Mouse (Mus musculus): ENCODE data around the gene Gm10073.
"Not testable (repeated sequence)": the region's sequence is repeated elsewhere in the genome, so short reads cannot be mapped to it uniquely, and the experiment has no call there.

Gene Gm10073

GRCm38 (mm10) chr8:106573168-106573567 lies at the start of gene Gm10073:
Gene Gm10073 (minus strand): TSS chr8:106573461.
- DNase-seq (ENCODE audit: low spot score), result not testable (repeated sequence)

DNA sequence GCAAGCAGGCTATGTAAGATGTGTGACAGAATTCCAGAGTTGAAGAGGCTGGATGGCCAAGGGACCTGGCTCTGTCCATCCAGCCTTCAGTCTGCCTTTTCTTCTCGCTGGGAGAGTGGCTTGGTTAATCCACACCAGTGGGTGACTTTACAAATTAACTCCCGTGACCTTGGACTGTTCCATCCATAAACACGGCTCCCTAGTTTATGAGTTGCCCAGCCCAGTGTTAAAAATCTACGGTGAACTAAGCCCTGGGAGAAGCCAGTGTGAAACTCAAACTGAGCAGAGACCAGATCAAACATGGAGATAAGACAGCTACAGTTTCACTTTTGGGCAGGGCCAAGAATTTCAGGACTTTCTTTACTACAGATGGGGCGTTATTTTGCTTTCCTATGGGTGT lies 49.8 kb upstream of the Gm10073 start:
- DNase-seq (ENCODE audit: low spot score), result no peak

- no peak for DNase-seq (ENCODE audit: low spot score)
These were observed 47.2 kb upstream of the Gm10073 start for GRCm38 (mm10) chr8:106620488-106620887.

DNA sequence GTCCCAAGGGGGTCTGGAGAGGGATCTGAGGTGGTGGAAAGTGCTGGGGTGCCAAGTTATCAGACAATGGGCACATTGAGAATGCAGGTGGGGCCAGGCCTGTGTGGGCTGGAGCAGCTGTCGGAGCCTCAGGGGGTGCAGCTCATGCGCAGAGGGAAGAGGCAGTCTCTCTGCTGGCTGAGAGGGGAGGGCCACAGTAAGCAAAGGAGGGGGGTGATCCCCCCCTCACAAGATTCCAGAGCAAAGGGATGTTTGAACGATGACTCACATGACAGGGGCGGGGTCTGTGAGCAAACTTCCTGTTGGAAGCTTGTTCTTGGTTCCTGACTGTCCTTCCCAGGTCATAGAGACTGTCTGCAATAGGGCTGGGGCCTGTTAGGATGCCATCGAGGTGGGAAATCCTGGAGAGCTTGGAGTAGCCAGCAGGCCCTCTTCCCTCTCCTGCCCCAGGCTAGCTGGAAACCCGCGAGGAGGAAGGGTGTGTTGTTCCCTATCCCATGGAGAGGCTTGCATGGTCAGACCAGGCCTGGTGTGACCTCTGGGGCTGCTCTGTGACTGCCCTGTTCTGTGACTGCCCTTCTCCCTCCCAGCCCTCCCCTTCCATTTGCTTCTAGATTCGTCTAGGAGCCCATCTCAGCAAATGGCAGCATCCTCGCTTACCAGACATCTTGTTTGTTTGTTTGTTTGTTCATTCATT lies 46.4 kb upstream of the Gm10073 start:
- DNase-seq (ENCODE audit: low spot score), result no peak

DNA sequence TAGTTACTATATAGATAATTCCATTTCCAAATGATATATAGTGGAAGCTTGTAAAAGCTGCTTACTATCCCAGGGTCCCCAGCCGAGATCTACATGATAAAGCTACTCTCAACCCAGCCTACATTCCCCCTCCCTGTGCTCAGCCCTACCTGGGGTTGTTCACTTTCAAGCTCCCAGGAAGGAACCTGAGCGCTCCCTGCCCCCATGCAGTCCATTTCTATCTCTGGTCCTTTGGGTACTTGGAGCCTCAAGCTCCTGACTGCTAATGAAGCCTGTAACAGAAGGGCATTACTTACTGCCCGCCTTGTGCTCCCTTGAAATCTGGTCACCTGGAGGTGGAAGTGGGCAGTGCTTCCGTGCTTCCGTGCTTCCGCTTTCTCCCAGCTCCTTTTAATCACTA lies 45.1 kb upstream of the Gm10073 start:
- DNase-seq (ENCODE audit: low spot score), result no peak

DNA sequence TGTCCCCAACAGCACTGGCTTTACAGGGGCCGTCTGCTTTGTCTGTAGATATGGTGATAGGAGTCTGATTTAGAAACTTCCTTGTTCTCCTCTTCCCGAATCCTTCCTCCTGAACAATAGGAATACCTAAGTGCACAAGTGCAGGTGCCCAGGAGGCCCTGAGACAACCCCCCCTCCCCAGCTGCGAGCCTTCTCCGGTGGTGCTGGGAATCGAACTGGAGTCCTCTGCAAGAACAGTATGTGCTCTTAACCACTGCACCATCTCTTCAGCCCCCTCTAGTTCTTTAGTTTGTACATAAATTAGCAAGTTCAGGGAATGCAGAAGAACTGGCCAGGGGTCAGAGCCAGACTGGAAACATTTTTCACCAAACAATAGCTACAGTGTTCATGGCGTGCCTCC lies 44.6 kb upstream of the Gm10073 start:
- DNase-seq (ENCODE audit: low spot score), result no peak

- no peak for DNase-seq (ENCODE audit: low spot score)
These were observed 43.9 kb upstream of the Gm10073 start for GRCm38 (mm10) chr8:106617196-106617595.

GRCm38 (mm10) chr8:106616679-106617078 lies 43.4 kb upstream of the Gm10073 start:
- DNase-seq (ENCODE audit: low spot score), result no peak

GRCm38 (mm10) chr8:106615661-106616299 lies 42.5 kb upstream of the Gm10073 start:
- no peak for DNase-seq (ENCODE audit: low spot score)

DNA sequence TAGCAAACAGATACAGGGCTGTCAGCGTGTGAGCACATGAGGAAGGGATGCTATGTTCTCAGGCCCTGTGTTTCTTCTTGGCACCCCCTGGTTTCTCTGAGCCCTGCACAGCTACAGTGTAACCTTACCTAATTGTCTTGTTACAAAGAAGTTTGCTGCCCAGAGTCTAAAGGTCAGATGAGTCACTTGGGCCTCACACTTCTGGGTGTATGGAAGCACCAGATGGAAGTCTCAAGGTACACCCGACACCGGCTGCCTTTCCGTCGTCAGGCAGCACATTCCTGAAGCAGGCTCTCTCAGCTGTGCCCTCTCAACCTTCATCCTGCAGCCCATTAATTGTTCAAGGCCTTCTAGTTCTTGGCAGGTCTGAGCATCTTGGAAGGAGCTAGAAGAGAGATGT lies 41.4 kb upstream of the Gm10073 start:
- no peak for DNase-seq (ENCODE audit: low spot score)

DNA sequence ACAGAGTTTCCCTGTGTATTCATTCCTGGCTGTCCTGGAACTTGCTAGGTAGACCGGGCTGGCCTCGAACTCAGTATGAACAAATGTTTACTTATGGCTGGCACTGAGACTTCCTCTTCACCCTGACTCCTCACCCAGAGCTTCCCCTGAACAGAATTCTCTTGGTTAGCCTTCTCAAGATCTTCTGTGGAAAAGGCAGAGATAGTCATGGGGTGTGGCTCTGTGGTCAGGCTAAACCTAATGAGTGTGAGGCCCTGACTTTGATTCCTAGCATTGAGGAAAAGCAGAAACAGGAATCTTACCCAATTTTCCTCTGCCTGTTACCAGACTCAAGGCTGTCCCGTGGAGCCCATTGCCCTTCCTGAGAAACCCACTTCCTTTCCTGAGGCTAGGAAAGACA lies 38.8 kb upstream of the Gm10073 start:
- DNase-seq (ENCODE audit: low spot score), result no peak

GRCm38 (mm10) chr8:106610958-106611640 lies 37.8 kb upstream of the Gm10073 start:
- DNase-seq (ENCODE audit: low spot score), result no peak

- no peak for DNase-seq (ENCODE audit: low spot score)
These were observed 36.0 kb upstream of the Gm10073 start for GRCm38 (mm10) chr8:106609076-106609903.

- no peak for DNase-seq (ENCODE audit: low spot score)
These were observed 35.2 kb upstream of the Gm10073 start for GRCm38 (mm10) chr8:106608425-106608824.

DNA sequence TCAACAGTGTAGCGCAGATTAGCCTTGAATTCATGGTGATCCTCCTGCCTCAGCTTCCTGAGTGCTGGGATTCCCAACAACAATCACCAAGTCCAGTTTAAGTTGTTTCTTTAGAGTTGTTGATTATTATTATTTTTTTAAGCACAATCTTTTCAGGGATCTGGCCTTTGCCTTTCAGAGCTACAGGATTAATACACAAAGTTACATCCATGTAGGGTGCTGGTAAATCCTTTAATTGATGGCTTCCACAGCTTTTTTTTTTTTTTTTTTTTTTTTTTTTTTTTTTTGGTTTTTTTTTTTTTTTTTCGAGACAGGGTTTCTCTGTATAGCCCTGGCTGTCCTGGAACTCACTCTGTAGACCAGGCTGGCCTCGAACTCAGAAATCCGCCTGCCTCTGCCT lies 34.5 kb upstream of the Gm10073 start:
- DNase-seq (ENCODE audit: low spot score), result not testable (repeated sequence)

DNA sequence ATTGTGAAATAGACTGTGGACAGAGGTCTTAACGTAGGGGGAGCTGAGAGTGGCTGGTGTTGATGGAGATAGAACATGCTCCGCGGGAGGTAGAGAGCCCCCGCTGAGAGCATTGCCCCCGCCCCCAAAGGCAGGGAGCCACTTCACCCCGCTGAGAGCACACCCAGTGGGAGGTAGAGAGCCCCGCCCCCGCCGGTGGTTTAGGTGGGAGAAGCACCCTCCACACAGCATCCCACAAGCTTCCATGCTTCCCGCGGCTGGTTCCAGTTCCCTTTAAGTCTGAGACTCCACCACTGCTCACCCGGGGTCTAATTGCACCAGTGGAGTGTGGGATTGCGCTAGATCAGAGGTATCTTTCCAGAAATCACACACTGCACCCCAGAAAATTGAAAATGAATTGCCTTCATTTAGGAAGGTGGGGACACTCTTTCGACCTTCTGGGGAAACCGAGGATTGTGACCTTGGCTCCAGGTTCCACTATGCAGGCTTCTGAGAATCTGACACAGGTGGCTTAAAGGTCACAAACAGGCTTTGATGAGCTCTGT lies 33.4 kb upstream of the Gm10073 start:
- no peak for DNase-seq (ENCODE audit: low spot score)

DNA sequence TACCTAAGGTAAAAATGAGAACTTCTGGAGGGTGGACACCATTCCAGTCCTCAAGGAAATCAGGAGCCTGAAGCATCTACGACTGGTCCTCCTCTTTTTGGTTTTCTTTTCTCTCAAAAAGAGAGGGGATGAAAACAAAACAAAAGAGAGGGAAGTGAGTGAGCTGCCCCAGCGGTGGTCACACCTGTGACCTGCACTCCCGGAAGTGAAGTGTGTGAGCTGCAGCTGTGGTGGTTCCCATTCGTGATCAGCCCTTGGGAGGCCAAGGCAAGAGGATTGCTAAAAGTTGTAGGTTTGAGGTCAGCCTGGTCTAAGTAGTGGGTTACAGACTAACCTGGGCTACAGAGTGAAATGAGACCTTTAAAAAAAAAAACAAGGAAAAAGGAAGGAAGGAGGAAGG lies 32.9 kb upstream of the Gm10073 start:
- DNase-seq (ENCODE audit: low spot score), result no peak

- no peak for DNase-seq (ENCODE audit: low spot score)
These were observed 32.4 kb upstream of the Gm10073 start for GRCm38 (mm10) chr8:106605657-106606056.

DNA sequence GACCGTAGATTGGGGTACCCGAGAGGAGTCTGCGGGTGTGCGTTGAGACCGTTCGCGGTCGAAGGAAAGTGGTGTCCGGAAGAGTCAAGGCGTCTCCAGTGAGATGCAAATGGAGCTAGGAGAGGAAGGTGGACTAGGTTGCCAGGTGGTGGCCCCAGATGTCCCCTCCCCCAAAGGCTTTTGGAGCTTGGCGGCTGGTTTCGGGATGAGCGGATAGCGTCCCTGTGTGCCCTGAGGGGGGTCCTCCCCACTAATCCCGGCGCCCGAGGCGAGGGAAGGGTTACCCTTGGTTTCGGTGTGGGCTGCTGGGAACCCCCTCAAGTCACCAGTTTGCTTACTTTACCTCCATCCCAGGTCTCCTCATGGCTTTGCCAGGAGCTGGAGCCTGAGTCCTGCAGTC lies 30.7 kb upstream of the Gm10073 start:
- no peak for DNase-seq (ENCODE audit: low spot score)

DNA sequence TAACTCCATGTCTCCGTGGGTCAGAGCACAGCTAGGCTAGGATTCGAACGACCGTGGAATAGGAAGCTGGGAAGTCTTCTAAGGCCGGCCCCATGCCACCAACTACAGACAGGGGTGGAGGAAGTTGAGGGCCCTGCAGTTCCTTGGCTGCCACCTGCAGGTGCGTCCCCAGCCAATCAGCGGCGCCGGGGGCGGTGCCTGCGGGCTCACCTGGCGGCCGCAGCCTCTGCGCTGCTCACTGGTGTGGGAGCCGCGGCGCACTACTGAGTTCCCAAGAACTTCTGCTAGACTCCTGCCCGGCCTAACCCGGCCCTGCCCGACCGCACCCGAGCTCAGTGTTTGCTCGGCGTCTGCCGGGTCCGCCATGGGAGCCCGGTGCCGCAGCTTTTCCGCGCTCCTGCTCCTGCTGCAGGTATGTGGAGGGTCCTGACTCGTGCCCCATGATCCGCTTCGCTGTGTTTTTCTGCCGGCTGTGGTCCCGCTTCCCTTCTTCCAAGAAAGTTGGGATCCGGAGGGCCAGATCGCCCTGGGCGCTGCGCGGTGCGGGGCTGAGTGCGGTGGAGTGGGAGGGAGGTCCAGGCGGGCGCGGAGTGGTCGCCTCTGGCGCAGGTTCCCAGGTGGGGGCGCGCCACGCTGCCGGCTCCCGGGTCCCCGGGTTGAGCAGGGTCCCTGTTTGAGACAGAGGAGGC lies 30.0 kb upstream of the Gm10073 start, which contains the start of gene Cdh1:
TSS of gene Cdh1 (plus strand) at position 221 of the 689 bp plus-strand sequence.
- DNase-seq (ENCODE audit: low spot score), result no peak

- no peak for DNase-seq (ENCODE audit: low spot score)
These were observed 26.2 kb upstream of the Gm10073 start for GRCm38 (mm10) chr8:106599265-106599979.

Data from spleen, adult 12 weeks (tissue).